Mouse (Mus musculus) erythroblast, embryonic 14.5 days (primary cell): ENCODE results near the gene AA986860.

Source experiments
- GATA1 ChIP-seq: IDR thresholded peaks from 2 replicates; pipeline ENCODE4 v1.6.1; 2012; ENCODE audit warnings: low read length, inconsistent platforms, mixed read lengths
- TAL1 ChIP-seq: IDR thresholded peaks from 3 replicates; pipeline ENCODE4 v1.6.1; 2012; ENCODE audit warnings: low read length, inconsistent platforms, mixed read lengths

- TF ChIP-seq GATA1: no peak
- TF ChIP-seq TAL1: no peak
Measured at GRCm38 (mm10) chr1:130732706-130733658, 1.2 kb downstream of the AA986860 start.
